Mouse (Mus musculus): Measurements from ENCODE around the gene Nrxn2. TPM values are rescaled to one million over a fixed set of nuclear protein-coding genes. Genes with fewer than 3 reads are reported as not detected.

The Nrxn2 gene
- polyA plus RNA-seq, 1 experiment from 2014 or later = 0.98 TPM

DNA sequence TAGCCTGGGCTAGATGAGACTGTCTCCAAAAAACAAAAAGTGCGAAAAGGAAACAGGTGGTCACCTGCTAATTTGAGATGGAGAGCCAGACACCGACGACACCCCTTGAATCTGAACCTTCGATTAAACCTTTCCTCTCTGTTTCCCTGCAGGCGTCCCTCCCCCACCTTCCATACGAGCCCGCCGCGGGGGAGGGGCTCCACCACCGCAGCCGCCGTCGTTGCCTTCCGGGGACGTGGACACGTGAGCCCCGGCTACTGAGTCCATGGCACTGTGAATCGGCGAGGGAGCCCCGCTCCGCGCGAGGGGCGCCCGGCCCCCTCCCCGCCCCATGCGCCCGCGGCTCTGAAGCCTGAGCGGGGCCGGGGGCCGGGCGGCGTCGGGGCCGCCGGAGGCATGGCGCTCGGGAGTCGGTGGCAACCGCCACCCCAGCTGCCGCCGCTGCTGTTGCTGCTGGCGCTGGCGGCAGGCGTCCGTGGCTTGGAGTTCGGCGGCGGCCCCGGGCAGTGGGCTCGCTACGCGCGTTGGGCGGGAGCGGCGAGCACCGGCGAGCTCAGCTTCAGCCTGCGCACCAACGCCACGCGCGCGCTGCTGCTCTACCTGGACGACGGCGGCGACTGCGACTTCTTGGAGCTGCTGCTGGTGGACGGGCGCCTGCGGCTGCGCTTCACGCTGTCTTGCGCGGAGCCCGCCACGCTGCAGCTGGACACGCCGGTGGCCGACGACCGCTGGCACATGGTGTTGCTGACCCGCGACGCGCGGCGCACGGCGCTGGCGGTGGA lies 9.3 kb downstream of the Nrxn2 start:
- peaks cover 9% of the 10 kb centered on the region for H3K4me1 ChIP-seq (ENCODE audit: control insufficient read depth, insufficient read depth, low read length)
- peak; percentile 59; the same call in 1 of the 2 replicates for ATAC-seq (ENCODE audit: insufficient read depth, low FRiP score)
- H3K9me3 ChIP-seq (replicated peaks; ENCODE audit: control insufficient read depth, low read length) = no peaks in the 10 kb centered on the region
- H3K36me3 ChIP-seq (ENCODE audit: control insufficient read depth, insufficient read depth, low read length) = no peaks in the 10 kb centered on the region
- no peak overlapping the region for H3K9ac ChIP-seq (ENCODE audit: low read length)
- peaks cover 62% of the 10 kb centered on the region for H3K27me3 ChIP-seq (ENCODE audit: control insufficient read depth, insufficient read depth, low read length)
- WGBS = 2% methylated on average over 88 of the region's 94 CpGs
- peak overlapping the region; percentile 33 for H3K4me3 ChIP-seq (replicated peaks; ENCODE audit: low read length)
- peak overlapping the region; percentile 43 for H3K4me2 ChIP-seq (ENCODE audit: low read depth, low read length)
- H3K27ac ChIP-seq (ENCODE audit: low read length) = no peak overlapping the region

DNA sequence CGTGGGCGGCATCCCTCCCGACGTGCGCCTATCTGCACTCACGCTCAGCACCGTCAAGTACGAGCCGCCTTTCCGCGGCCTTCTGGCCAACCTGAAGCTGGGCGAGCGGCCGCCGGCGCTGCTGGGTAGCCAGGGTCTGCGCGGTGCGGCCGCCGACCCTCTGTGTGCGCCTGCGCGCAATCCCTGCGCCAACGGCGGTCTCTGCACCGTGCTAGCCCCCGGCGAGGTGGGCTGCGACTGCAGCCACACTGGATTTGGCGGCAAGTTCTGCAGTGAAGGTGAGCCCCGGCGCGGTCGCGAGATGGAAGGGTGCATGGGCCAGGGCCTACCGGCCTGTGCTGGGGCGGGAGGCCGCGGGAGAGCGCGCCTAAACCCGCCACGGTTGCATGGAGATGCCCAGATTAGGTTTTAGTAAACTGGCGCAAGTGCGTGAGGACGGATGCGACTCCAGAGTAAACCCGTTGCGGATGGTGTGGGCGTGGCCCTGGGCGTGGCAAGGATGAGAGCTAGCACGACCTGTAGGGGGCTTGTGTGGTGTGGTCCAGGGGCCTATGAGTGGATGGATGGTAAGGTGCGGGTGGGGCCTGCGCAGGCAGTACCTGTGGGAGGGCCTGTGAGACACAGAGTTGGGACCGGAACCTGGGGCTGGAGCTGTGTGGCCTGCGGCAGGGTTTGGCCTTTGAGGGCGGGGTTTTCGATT lies 10.1 kb downstream of the Nrxn2 start:
- under 1% methylated on average over 60 of the region's 60 CpGs for WGBS
- no peak overlapping the region for H3K9ac ChIP-seq (ENCODE audit: low read length)
- no peak overlapping the region for H3K27ac ChIP-seq (ENCODE audit: low read length)
- no peaks in the 10 kb centered on the region for H3K36me3 ChIP-seq (ENCODE audit: control insufficient read depth, insufficient read depth, low read length)
- H3K9me3 ChIP-seq (replicated peaks; ENCODE audit: control insufficient read depth, low read length) = no peaks in the 10 kb centered on the region
- H3K4me3 ChIP-seq (replicated peaks; ENCODE audit: low read length) = peak overlapping the region; percentile 33
- ATAC-seq (ENCODE audit: insufficient read depth, low FRiP score) = no peak; the same call in 1 of the 2 replicates
- peaks cover 9% of the 10 kb centered on the region for H3K4me1 ChIP-seq (ENCODE audit: control insufficient read depth, insufficient read depth, low read length)
- peaks cover 62% of the 10 kb centered on the region for H3K27me3 ChIP-seq (ENCODE audit: control insufficient read depth, insufficient read depth, low read length)
- peak overlapping the region; percentile 43 for H3K4me2 ChIP-seq (ENCODE audit: low read depth, low read length)

DNA sequence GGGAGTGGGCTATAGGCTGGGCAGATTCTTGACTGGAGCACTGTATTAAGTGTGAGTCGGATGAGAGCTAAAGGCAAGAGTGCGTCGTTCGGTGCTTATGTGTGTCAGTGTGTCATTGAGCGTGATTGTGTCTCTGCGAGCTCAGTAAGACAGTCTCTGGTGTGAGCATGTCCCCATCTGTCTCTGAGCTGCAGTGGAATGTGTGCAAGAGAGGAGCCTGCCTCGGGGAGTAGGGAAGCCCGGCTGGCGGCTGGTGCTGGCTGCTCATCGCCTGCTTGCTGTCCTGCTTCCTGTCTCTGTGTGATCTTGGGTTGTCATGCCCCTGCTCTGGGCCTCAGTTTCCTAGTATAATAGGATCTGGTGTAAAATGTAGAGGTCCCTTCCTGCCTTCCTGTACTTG lies 24.5 kb downstream of the Nrxn2 start:
- WGBS = 71% methylated on average over 10 of the region's 10 CpGs
- no peaks in the 10 kb centered on the region for H3K9me3 ChIP-seq (replicated peaks; ENCODE audit: control insufficient read depth, low read length)
- no peak overlapping the region for H3K9ac ChIP-seq (ENCODE audit: low read length)
- H3K27me3 ChIP-seq (ENCODE audit: control insufficient read depth, insufficient read depth, low read length) = 0 out of 2 replicates have a peak, but pooled peaks cover 6% of the 10 kb centered on the region
- H3K36me3 ChIP-seq (ENCODE audit: control insufficient read depth, insufficient read depth, low read length) = no peaks in the 10 kb centered on the region
- H3K4me2 ChIP-seq (ENCODE audit: low read depth, low read length) = no peak overlapping the region
- no peak overlapping the region for H3K27ac ChIP-seq (ENCODE audit: low read length)
- H3K4me3 ChIP-seq (replicated peaks; ENCODE audit: low read length) = no peak overlapping the region
- H3K4me1 ChIP-seq (ENCODE audit: control insufficient read depth, insufficient read depth, low read length) = peaks cover 4% of the 10 kb centered on the region
- ATAC-seq (ENCODE audit: insufficient read depth, low FRiP score) = no peak

DNA sequence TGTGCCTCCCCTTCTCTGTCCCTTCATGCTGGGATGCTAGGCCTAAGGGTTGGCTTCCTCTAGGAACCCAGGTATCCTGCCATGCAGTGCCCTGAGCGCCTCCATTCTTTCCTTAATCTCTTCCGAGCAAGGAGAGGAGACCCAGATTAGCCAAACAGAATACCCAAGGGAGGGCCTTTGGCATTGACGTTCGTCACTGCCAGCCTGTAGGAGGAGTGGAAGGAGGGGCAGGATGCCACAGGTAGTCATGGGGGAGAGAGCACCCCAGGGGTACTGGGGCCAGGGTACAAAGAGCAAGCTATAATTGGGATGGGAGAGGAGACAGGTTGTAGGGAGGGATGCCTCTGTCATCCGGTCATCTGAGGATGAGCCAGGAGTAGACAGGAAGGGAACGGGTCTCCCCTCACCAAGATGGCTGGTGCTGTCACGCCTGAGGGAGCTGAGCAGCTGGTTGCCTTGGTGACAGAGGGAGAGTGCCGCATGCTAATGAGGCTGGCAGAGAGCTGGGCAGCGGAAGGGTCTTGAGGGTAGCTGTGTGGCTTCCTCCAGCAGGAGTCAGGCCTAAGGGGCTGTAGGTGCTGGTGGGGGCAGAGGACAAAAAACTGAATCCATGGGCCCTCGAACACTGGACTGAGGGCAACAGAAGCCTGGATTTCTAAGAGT lies 27.4 kb downstream of the Nrxn2 start:
- no peaks in the 10 kb centered on the region for H3K36me3 ChIP-seq (ENCODE audit: control insufficient read depth, insufficient read depth, low read length)
- 49% methylated on average over 10 of the region's 10 CpGs for WGBS
- no peak overlapping the region for H3K4me3 ChIP-seq (replicated peaks; ENCODE audit: low read length)
- H3K27ac ChIP-seq (ENCODE audit: low read length) = no peak overlapping the region
- H3K27me3 ChIP-seq (ENCODE audit: control insufficient read depth, insufficient read depth, low read length) = 0 out of 2 replicates have a peak, but pooled peaks cover 6% of the 10 kb centered on the region
- H3K9me3 ChIP-seq (replicated peaks; ENCODE audit: control insufficient read depth, low read length) = no peaks in the 10 kb centered on the region
- no peak overlapping the region for H3K9ac ChIP-seq (ENCODE audit: low read length)
- ATAC-seq (ENCODE audit: insufficient read depth, low FRiP score) = no peak
- H3K4me2 ChIP-seq (ENCODE audit: low read depth, low read length) = no peak overlapping the region
- H3K4me1 ChIP-seq (ENCODE audit: control insufficient read depth, insufficient read depth, low read length) = peaks cover 6% of the 10 kb centered on the region

DNA sequence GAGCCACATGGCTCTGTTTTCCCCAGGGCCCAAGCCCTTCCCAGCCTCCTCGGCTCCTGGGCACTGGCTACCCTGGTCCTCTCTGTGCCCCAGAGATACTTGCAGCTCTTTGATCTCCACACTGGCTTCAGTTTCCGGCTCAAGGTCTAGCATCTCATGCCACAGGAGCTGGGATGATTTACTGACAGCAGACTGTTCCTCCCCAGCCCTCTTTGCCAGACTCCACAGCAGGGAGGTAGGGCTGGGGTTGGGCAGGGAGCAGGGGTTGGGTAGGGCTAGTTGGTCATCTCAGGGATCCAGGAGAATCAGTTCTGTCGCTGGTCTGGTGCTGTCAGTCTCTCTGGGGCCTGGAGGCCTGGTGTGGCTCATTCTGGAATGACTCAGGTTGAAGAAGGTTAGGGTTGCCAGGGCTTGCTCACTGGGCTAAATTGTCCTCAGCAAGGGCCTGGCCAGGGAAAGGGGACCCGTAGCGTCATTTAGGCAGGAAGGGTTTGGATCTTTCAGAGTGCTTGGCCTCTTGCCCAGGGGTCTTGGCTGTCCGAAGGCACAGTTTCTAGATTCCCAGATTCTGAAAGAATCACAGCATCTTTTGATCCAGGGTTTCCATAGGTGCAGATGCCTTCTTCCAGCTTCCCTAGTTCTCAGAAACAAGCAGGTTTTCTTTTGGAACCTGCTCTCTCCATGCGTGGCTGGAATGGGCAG lies 28.4 kb downstream of the Nrxn2 start:
- ATAC-seq (ENCODE audit: insufficient read depth, low FRiP score) = no peak
- 58% methylated on average over 7 of the region's 7 CpGs for WGBS
- no peak overlapping the region for H3K27ac ChIP-seq (ENCODE audit: low read length)
- H3K36me3 ChIP-seq (ENCODE audit: control insufficient read depth, insufficient read depth, low read length) = no peaks in the 10 kb centered on the region
- H3K9me3 ChIP-seq (replicated peaks; ENCODE audit: control insufficient read depth, low read length) = no peaks in the 10 kb centered on the region
- H3K9ac ChIP-seq (ENCODE audit: low read length) = no peak overlapping the region; the same call in 1 of the 2 replicates
- H3K4me2 ChIP-seq (ENCODE audit: low read depth, low read length) = no peak overlapping the region
- no peak overlapping the region for H3K4me3 ChIP-seq (replicated peaks; ENCODE audit: low read length)
- H3K27me3 ChIP-seq (ENCODE audit: control insufficient read depth, insufficient read depth, low read length) = 0 out of 2 replicates have a peak, but pooled peaks cover 6% of the 10 kb centered on the region
- H3K4me1 ChIP-seq (ENCODE audit: control insufficient read depth, insufficient read depth, low read length) = peaks cover 10% of the 10 kb centered on the region

DNA sequence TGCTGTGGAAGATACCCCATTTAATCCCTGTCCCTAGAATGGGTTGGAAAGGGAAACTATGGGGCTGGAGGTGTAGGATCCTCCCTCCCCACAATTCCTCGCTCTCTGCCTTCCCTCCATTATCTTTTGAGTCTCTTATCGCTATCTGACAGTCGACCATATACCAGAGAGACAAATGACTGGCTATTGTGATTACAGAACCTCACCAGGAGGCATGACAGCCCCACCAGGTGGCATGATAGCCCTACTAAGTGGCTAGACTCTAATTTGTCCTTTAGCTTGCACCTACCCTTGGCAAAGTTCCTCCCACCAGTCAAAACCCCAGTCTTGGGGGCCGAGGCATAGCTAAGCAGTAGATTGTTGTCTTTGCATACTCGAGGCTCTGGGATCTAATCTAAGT lies 30.2 kb downstream of the Nrxn2 start:
- H3K36me3 ChIP-seq (ENCODE audit: control insufficient read depth, insufficient read depth, low read length) = no peaks in the 10 kb centered on the region
- WGBS = 43% methylated on average over 5 of the region's 5 CpGs
- no peak overlapping the region for H3K4me2 ChIP-seq (ENCODE audit: low read depth, low read length)
- no peak overlapping the region for H3K9ac ChIP-seq (ENCODE audit: low read length)
- H3K4me1 ChIP-seq (ENCODE audit: control insufficient read depth, insufficient read depth, low read length) = peaks cover 13% of the 10 kb centered on the region
- H3K27me3 ChIP-seq (ENCODE audit: control insufficient read depth, insufficient read depth, low read length) = 0 out of 2 replicates have a peak, but pooled peaks cover 6% of the 10 kb centered on the region
- ATAC-seq (ENCODE audit: insufficient read depth, low FRiP score) = no peak
- H3K4me3 ChIP-seq (replicated peaks; ENCODE audit: low read length) = no peak overlapping the region
- H3K9me3 ChIP-seq (replicated peaks; ENCODE audit: control insufficient read depth, low read length) = no peaks in the 10 kb centered on the region
- no peak overlapping the region for H3K27ac ChIP-seq (ENCODE audit: low read length)

DNA sequence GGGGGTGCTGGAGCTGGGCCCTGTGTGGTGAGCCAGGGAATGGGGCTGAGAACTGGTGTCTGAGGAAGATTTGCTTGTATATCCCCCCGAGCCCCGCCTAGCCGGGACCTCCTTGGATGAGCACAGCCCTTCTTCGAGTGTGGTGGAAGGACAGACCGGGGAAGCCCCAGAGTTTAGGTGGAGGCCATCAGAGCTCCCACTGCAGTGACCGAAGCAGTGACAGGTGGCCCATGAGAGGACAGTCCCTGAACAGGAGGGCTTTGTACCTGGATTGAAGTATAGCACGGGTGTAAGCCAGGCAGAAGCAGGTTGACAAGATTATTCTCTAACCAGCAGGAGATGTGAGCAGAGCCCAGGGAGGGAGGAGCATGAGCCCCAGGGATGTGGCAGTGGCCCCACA lies 31.3 kb downstream of the Nrxn2 start:
- Histone ChIP-seq H3K4me3 (replicated peaks; ENCODE audit: low read length) (no peak overlapping the region), H3K4me1 (ENCODE audit: control insufficient read depth, insufficient read depth, low read length) (peaks cover 13% of the 10 kb centered on the region), H3K27ac (ENCODE audit: low read length) (no peak overlapping the region), H3K9me3 (replicated peaks; ENCODE audit: control insufficient read depth, low read length) (no peaks in the 10 kb centered on the region), H3K36me3 (ENCODE audit: control insufficient read depth, insufficient read depth, low read length) (no peaks in the 10 kb centered on the region), H3K27me3 (ENCODE audit: control insufficient read depth, insufficient read depth, low read length) (0 out of 2 replicates have a peak, but pooled peaks cover 6% of the 10 kb centered on the region), H3K4me2 (ENCODE audit: low read depth, low read length) (no peak overlapping the region), H3K9ac (ENCODE audit: low read length) (no peak overlapping the region)
- ATAC-seq (ENCODE audit: insufficient read depth, low FRiP score) = no peak
- 66% methylated on average over 7 of the region's 7 CpGs for WGBS

DNA sequence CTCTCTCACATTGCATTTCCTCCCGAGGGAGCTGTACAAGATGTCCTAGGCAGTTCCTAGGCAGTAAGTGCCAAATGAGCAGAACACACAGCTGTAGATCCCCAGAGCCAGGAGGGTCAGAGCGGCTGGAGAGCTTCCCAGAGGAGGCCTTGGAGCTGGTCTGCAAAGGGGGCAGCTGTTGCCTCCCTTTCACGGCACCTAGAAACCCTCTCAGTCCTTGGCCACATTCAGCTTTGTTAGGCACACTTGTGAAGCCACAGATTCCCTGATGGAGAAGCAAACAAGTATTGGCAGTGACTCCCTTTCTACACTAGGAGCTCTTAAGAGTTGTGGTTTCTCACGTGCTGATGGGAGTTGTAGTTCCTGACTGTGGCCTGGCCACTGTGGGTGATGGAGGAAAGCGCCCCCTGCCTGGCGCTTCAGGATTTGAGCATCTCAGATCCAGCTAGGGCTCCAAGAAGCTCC lies 33.5 kb downstream of the Nrxn2 start:
- Histone ChIP-seq H3K9me3 (replicated peaks; ENCODE audit: control insufficient read depth, low read length) (no peaks in the 10 kb centered on the region), H3K4me2 (ENCODE audit: low read depth, low read length) (0 out of 2 replicates have a peak overlapping the region, but pooled peaks have one; percentile 3), H3K27me3 (ENCODE audit: control insufficient read depth, insufficient read depth, low read length) (0 out of 2 replicates have a peak, but pooled peaks cover under 1% of the 10 kb centered on the region), H3K4me3 (replicated peaks; ENCODE audit: low read length) (no peak overlapping the region), H3K4me1 (ENCODE audit: control insufficient read depth, insufficient read depth, low read length) (peaks cover 9% of the 10 kb centered on the region), H3K36me3 (ENCODE audit: control insufficient read depth, insufficient read depth, low read length) (no peaks in the 10 kb centered on the region), H3K9ac (ENCODE audit: low read length) (peak overlapping the region; percentile 43; the same call in 1 of the 2 replicates), H3K27ac (ENCODE audit: low read length) (peak overlapping the region; percentile 64)
- 23% methylated on average over 6 of the region's 6 CpGs for WGBS
- ATAC-seq (ENCODE audit: insufficient read depth, low FRiP score) = peak; percentile 82

All from stomach, embryonic 16.5 days (tissue).